Mouse (Mus musculus): ENCODE measurements around the gene Gm49354. TPM values are rescaled to one million over a fixed set of nuclear protein-coding genes. Genes with fewer than 3 reads are reported as not detected.
A peak's percentile ranks its signal among the peaks of the same experiment; 100 is the strongest.
"Not testable (repeated sequence)": the region's sequence is repeated elsewhere in the genome, so short reads cannot be mapped to it uniquely, and the experiment has no call there.

The Gm49354 gene
- polyA plus RNA-seq, 1 experiment from 2014 or later: not detected

DNA sequence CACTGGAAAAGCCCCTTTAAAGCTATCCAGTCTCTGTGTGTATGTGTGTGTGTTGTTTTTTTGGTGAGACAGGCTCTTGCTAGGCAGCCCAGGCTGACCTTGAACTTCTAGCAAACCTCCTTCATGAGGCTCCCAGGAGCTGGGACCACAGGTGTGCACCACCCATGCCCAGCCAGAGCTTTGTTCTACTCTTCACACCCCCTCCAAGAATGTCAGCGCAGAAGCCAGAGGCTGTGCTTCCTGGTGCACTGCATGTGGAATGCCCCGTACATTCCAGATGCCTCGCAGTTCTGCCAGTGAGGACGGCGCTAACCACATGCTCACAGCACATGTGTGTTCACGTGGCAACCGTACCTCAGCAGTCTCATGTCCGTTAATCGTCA is 14.4 kb upstream of the Gm49354 start:
- H3K9me3 ChIP-seq (replicated peaks): no peaks in the 10 kb centered on the region
- H3K4me1 ChIP-seq (replicated peaks): 0 out of 2 replicates have a peak, but pooled peaks cover 3% of the 10 kb centered on the region
- peaks cover 90% of the 10 kb centered on the region for H3K36me3 ChIP-seq
- H3K4me3 ChIP-seq: no peak overlapping the region
- 91% methylated on average over 9 of the region's 9 CpGs for WGBS
- H3K4me2 ChIP-seq: no peak overlapping the region
- no peaks in the 10 kb centered on the region for H3K27me3 ChIP-seq (replicated peaks)
- no peak for ATAC-seq (ENCODE audit: insufficient number of reproducible peaks, low FRiP score)
- no peak overlapping the region for H3K27ac ChIP-seq (ENCODE audit: poor library complexity, severe bottlenecking)
- H3K9ac ChIP-seq: no peak overlapping the region

DNA sequence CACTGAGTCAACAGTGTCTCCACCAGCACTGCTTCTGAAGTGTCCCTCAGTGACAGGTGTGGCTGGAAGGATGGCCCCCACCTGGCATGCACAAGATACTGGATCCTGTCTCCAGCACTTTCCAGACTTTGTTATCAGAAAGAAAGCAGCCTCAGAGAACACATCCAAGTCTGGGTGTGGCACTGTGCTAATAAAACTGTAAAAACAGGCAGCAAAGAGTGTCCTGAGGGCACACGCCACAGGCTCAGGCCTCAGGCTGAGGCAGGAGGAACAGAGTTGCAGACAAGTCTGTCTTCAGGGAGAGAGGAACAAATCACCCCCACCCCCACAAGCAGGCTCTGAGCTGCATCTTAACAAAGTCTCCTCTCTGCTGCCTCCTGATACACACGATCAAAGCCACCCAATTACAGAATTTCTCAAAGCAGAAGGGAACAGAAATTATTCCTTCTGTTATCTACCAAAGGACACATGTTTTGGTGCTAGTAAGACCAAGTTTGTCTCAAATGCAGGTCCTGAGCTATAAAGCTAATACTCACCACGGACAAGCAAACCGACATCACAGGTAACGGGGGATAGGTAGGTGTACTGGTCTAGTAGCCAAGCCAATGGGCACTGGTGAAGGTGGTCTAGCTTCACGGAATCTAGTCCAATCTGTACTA is 13.9 kb upstream of the Gm49354 start:
- no peak overlapping the region for H3K9ac ChIP-seq
- H3K27ac ChIP-seq (ENCODE audit: poor library complexity, severe bottlenecking): no peak overlapping the region
- no peaks in the 10 kb centered on the region for H3K27me3 ChIP-seq (replicated peaks)
- no peak overlapping the region for H3K4me3 ChIP-seq
- 0 out of 2 replicates have a peak, but pooled peaks cover 3% of the 10 kb centered on the region for H3K4me1 ChIP-seq (replicated peaks)
- H3K9me3 ChIP-seq (replicated peaks): no peaks in the 10 kb centered on the region
- peak; percentile 84 for ATAC-seq (ENCODE audit: insufficient number of reproducible peaks, low FRiP score)
- peaks cover 89% of the 10 kb centered on the region for H3K36me3 ChIP-seq
- 85% methylated on average over 6 of the region's 6 CpGs for WGBS
- no peak overlapping the region for H3K4me2 ChIP-seq

DNA sequence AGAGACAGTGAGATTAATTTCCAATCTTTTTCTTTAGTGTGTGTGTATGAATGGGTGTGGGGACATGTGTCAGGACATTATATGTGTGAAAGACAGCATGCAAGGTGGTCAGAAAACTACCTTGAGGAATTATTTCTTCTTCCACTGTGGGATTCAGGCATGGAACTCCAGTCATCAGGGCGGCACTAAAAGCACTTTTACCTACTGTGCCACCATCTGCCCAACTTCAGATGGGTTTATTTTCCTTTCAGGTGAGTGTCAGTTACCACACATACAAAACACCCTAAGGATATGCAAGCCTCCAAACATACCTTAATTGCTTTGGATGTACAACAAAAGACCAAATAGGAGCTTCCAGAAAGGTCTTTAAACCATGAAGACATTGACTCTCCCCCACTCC is 12.7 kb upstream of the Gm49354 start:
- no peak for ATAC-seq (ENCODE audit: insufficient number of reproducible peaks, low FRiP score)
- H3K4me3 ChIP-seq: no peak overlapping the region
- no peaks in the 10 kb centered on the region for H3K9me3 ChIP-seq (replicated peaks)
- peaks cover 89% of the 10 kb centered on the region for H3K36me3 ChIP-seq
- 85% methylated on average over 1 of the region's 1 CpGs for WGBS
- no peak overlapping the region for H3K4me2 ChIP-seq
- no peaks in the 10 kb centered on the region for H3K27me3 ChIP-seq (replicated peaks)
- H3K27ac ChIP-seq (ENCODE audit: poor library complexity, severe bottlenecking): no peak overlapping the region
- no peaks in the 10 kb centered on the region for H3K4me1 ChIP-seq (replicated peaks)
- no peak overlapping the region for H3K9ac ChIP-seq

DNA sequence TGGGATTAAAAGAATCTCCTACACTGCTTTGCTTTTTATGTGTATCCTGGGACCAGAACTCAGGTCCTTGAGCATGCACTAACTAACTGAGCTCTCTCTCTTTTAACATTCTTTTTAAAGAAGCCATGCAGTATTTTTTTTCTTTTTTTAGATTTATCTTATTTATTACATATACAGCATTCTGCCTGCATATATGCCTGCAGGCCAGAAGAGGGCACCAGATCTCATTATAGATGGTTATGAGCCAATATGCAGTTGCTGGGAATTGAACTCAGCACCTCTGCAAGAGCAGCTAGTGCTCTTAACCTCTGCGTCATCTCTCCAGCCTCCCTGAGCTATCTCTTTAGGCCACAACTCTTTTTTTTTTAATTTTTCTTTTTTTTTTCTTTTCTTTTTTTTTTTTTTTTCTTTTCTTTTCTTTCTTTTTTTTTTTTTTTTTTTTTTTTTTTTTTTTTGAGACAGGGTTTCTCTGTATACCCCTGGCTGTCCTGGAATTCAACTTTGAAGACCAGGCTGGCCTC is 2.2 kb downstream of the Gm49354 start:
- H3K27ac ChIP-seq (ENCODE audit: poor library complexity, severe bottlenecking); H3K4me3 ChIP-seq; H3K4me1 ChIP-seq (replicated peaks); H3K9me3 ChIP-seq (replicated peaks); ATAC-seq (ENCODE audit: insufficient number of reproducible peaks, low FRiP score); H3K9ac ChIP-seq; H3K27me3 ChIP-seq (replicated peaks); H3K4me2 ChIP-seq: not testable (repeated sequence)
- peaks cover 94% of the 10 kb centered on the region for H3K36me3 ChIP-seq
- WGBS: 97% methylated on average over 1 of the region's 1 CpGs

DNA sequence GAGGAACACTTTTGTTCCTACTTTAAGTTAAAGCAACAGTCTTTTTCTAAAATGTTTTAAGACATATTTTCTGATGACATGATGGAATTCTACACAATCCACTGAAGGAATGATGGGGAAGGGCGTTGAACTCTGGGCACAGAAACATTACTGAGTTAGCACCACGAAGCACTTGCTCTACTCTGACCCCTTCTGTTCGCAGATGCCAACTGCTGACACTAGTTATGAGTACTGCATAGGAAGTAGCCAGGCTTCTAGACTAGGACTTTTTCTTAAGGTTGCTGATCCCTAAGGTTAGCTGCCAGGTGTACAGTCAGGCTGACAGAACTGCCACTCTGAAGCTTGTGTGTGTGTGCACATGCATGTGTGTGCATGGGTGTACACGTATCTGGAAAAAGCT is 2.8 kb downstream of the Gm49354 start:
- Histone ChIP-seq H3K4me2 (no peak overlapping the region), H3K36me3 (peaks cover 89% of the 10 kb centered on the region), H3K27ac (ENCODE audit: poor library complexity, severe bottlenecking) (no peak overlapping the region), H3K9ac (no peak overlapping the region), H3K27me3 (replicated peaks) (no peaks in the 10 kb centered on the region), H3K4me3 (no peak overlapping the region), H3K9me3 (replicated peaks) (no peaks in the 10 kb centered on the region), H3K4me1 (replicated peaks) (no peaks in the 10 kb centered on the region; the same call in 1 of the 2 replicates)
- WGBS: 92% methylated on average over 4 of the region's 4 CpGs
- ATAC-seq (ENCODE audit: insufficient number of reproducible peaks, low FRiP score): no peak

DNA sequence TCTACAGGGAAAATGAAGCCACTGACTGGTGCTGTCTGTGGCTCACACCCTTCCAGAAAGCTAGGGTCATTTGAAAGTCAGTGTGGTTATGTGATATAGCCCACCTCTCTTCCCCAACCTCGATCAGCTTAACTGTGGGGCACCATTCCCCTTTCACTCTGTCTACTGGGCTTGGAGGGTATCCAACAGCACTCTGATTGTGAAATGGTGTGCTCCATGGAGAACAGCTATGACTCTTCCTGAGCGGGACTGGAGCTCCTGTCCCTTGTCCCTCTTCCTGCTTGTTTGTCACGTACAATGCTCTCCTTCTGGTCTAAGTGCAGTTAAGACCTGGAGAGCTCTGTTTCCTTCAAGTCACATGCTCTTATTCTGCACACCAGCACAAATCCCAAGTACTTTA is 6.9 kb downstream of the Gm49354 start:
- Histone ChIP-seq H3K27ac (ENCODE audit: poor library complexity, severe bottlenecking) (no peak overlapping the region), H3K36me3 (peaks cover 67% of the 10 kb centered on the region), H3K4me1 (replicated peaks) (peaks cover 15% of the 10 kb centered on the region), H3K27me3 (replicated peaks) (no peaks in the 10 kb centered on the region), H3K4me3 (no peak overlapping the region), H3K4me2 (no peak overlapping the region), H3K9ac (no peak overlapping the region), H3K9me3 (replicated peaks) (no peaks in the 10 kb centered on the region)
- 65% methylated on average over 3 of the region's 3 CpGs for WGBS
- ATAC-seq (ENCODE audit: insufficient number of reproducible peaks, low FRiP score): no peak

GRCm38 (mm10) chr13:59771257-59771656 is 10.8 kb downstream of the Gm49354 start:
- peaks cover 38% of the 10 kb centered on the region for H3K4me1 ChIP-seq (replicated peaks)
- peak; percentile 41 for ATAC-seq (ENCODE audit: insufficient number of reproducible peaks, low FRiP score)
- H3K27me3 ChIP-seq (replicated peaks): no peaks in the 10 kb centered on the region
- peak overlapping the region; percentile 99 for H3K27ac ChIP-seq (ENCODE audit: poor library complexity, severe bottlenecking)
- H3K9ac ChIP-seq: no peak overlapping the region
- 20% methylated on average over 9 of the region's 9 CpGs for WGBS
- peak overlapping the region; percentile 91; the same call in 1 of the 2 replicates for H3K4me3 ChIP-seq
- H3K4me2 ChIP-seq: peak overlapping the region; percentile 67
- no peaks in the 10 kb centered on the region for H3K9me3 ChIP-seq (replicated peaks)
- peaks cover 29% of the 10 kb centered on the region for H3K36me3 ChIP-seq

- ATAC-seq (ENCODE audit: insufficient number of reproducible peaks, low FRiP score): no peak
- H3K27me3 ChIP-seq (replicated peaks): no peaks in the 10 kb centered on the region
- H3K4me2 ChIP-seq: peak overlapping the region; percentile 67
- 29% methylated on average over 9 of the region's 9 CpGs for WGBS
- peak overlapping the region; percentile 99 for H3K27ac ChIP-seq (ENCODE audit: poor library complexity, severe bottlenecking)
- no peaks in the 10 kb centered on the region for H3K9me3 ChIP-seq (replicated peaks)
- H3K4me1 ChIP-seq (replicated peaks): peaks cover 43% of the 10 kb centered on the region
- peak overlapping the region; percentile 91 for H3K4me3 ChIP-seq
- peak overlapping the region; percentile 43; the same call in 1 of the 2 replicates for H3K9ac ChIP-seq
- peaks cover 25% of the 10 kb centered on the region for H3K36me3 ChIP-seq
Measured at GRCm38 (mm10) chr13:59770847-59771246, 11.2 kb downstream of the Gm49354 start.

DNA sequence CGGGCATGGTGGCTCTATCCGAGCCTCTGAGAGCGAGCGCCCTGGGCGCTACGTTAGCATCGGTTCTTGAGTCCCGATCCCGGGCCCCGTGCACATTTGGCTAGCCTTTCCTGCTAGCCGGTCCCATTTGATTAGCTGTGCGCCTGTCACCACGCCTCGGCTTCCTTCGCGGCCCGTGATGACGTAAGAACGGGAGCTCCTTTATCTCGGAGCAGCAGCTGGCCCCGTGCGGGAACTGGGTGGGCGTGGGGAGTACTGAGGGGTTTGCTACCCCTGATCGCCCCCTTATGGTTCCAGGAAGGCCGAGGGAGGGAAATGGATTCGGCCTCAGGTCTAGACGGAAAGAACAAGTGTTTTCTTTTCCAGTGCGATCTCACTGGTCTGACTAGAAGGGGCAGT is 11.9 kb downstream of the Gm49354 start:
- Histone ChIP-seq H3K36me3 (peaks cover 22% of the 10 kb centered on the region), H3K4me1 (replicated peaks) (peaks cover 47% of the 10 kb centered on the region), H3K4me2 (peak overlapping the region; percentile 67), H3K9ac (peak overlapping the region; percentile 72), H3K27me3 (replicated peaks) (no peaks in the 10 kb centered on the region), H3K9me3 (replicated peaks) (no peaks in the 10 kb centered on the region), H3K27ac (ENCODE audit: poor library complexity, severe bottlenecking) (peak overlapping the region; percentile 99), H3K4me3 (peak overlapping the region; percentile 91)
- ATAC-seq (ENCODE audit: insufficient number of reproducible peaks, low FRiP score): peak; percentile 90
- under 1% methylated on average over 28 of the region's 28 CpGs for WGBS

- H3K27me3 ChIP-seq (replicated peaks): no peaks in the 10 kb centered on the region
- H3K36me3 ChIP-seq: peaks cover 17% of the 10 kb centered on the region
- peak; percentile 96 for ATAC-seq (ENCODE audit: insufficient number of reproducible peaks, low FRiP score)
- H3K4me3 ChIP-seq: peak within 1 kb of the TSS; percentile 91
- peak within 1 kb of the TSS; percentile 96 for H3K9ac ChIP-seq
- peak within 1 kb of the TSS; percentile 81 for H3K4me2 ChIP-seq
- no peaks in the 10 kb centered on the region for H3K9me3 ChIP-seq (replicated peaks)
- peaks cover 47% of the 10 kb centered on the region for H3K4me1 ChIP-seq (replicated peaks)
- H3K27ac ChIP-seq (ENCODE audit: poor library complexity, severe bottlenecking): peak within 1 kb of the TSS; percentile 99
- WGBS: under 1% methylated on average over 91 of the region's 91 CpGs
Measured at GRCm38 (mm10) chr13:59769296-59770163, 12.5 kb downstream of the Gm49354 start, which contains the start of gene Isca1. TSS of gene Isca1 (minus strand) at chr13:59769810.

DNA sequence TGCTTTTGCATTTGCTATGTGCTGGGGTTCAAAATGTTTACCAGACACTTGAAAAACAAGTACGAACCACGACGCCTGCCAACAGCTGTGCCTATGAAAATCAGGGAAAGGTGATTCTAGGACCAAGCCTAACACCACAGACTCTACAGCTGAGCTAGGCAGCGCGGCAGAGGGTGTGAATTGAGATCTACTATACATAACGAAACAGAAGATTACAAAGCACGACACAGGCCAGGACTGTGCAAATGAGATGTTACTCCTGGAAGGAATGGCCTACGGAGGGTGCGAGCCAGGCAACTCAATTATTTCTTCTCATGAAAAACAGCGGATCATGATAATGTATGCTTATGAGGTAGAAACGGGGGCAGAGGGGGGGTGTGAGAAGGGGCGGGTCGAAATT is 13.5 kb downstream of the Gm49354 start:
- no peaks in the 10 kb centered on the region for H3K27me3 ChIP-seq (replicated peaks)
- peaks cover 50% of the 10 kb centered on the region for H3K4me1 ChIP-seq (replicated peaks)
- H3K27ac ChIP-seq (ENCODE audit: poor library complexity, severe bottlenecking): peak overlapping the region; percentile 99
- no peak for ATAC-seq (ENCODE audit: insufficient number of reproducible peaks, low FRiP score)
- no peaks in the 10 kb centered on the region for H3K9me3 ChIP-seq (replicated peaks)
- peaks cover 13% of the 10 kb centered on the region for H3K36me3 ChIP-seq
- H3K9ac ChIP-seq: peak overlapping the region; percentile 96
- WGBS: 18% methylated on average over 13 of the region's 13 CpGs
- H3K4me2 ChIP-seq: peak overlapping the region; percentile 81
- peak overlapping the region; percentile 91 for H3K4me3 ChIP-seq

Data from heart, embryonic 12.5 days (tissue).